Mouse (Mus musculus) frontal cortex, adult 2 months (tissue): Measurements from ENCODE around the gene Ywhaq. TPM values are rescaled to one million over a fixed set of nuclear protein-coding genes. Genes with fewer than 3 reads are reported as not detected.
A peak's percentile ranks its signal among the peaks of the same experiment; 100 is the strongest.

Source experiments
- DNase-seq, 2 experiments: peaks; one replicate each; pipeline ENCODE4 v3.0.0; 2022; ENCODE audit warnings: low spot score in 1 of 2; ENCODE audit errors: extremely low spot score in 1 of 2
- polyA plus RNA-seq: library from polyadenylated mRNA; depleted of rRNA; stranded (reverse); fragments of >200 nt; gene quantifications from 2 replicates; pipeline ENCODE4 v1.2.3, GENCODE M21; 2012; rRNA removed

The Ywhaq gene
- polyA plus RNA-seq = 295 and 315 TPM in 2 replicates

DNA sequence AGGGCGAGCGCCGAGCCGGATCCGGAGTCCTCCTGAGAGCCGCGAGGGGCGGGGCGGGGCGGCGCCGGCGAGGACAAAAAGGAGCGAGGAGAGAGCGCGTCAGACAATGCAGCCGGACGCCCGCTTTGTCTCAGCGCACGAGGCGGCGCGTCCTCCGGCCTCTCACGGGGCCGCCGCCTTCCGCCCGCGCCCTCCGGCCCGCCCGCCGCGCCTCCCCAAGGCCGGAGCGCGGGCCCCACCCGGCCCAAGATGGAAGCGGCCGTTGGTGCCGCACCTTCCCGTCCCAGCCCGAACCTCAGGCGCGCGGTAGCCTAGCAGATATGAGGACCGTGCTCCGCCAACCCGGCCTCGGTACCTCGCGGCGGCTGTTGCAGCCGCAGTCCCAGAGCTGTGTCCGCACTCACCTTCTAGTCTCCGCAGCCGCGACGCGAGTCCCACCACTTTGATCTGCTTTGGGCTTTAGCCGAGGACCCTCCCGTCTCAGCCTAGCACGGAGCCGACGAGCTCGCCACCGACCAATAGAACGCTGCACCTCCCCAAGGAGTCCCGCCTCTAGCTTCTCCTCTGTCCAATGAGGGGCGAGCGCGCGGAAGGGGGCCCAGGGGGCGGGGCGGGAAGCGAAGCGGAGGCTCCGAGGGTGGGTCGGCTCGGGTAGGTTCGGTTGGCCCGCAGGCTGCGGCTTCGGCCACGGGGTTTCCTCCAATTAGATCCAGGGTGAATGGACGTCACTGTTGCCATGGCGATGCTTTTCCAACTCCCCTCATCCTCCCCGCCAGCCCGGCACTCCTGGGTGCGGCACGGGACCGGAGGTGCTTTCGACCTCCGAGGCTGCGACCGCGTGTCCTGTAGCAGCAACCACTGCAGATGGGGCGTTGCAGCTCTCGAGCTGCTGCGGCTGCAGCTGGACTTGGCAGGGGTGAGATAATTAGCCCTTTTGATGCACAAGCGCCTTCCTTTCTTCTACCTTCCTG lies at the start of gene Ywhaq:
TSS of gene Ywhaq (minus strand) at position 538 of the 971 bp plus-strand sequence.
- peak; percentile 97 to 98 for DNase-seq

DNA sequence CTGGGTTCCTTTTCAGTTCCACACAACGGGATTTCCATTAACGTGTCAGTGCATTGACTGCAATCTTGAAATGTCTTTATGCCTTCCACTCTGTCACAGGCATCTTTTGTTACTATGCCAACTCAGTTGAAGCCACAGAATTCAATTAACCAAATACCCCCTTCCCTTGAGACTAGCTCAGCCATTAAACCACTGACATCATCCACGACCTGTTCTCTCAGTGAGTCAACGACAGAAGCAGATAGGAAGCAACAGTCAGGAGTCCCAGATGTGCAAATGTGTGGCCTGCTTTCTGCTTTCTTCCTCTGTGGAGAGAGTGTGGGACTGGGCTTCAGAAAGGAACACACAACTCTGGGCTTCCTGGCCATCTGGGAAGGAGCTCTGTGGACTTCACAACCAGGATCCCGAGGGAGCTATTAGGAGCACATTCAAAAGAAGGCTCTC lies 46.0 kb upstream of the Ywhaq start:
- DNase-seq = no peak

DNA sequence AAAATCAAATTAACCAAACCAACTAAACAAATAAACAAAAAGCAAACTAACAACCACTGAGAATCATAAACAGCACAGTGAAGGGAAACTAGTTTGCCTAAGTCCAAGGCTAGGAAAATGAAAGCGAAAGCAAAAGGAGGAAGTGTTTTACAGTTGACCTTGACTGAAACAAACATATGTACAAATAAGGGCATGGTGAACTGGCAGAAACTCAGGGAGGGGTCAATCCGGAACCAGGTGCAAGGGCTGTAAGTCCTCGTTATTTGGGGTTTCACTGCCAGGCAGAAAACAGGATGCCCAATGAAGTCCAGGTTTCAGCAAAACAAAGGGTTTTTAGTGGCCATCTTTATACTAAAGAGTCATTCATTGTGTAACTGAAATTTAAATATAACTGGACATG lies 45.2 kb upstream of the Ywhaq start:
- no peak for DNase-seq

DNA sequence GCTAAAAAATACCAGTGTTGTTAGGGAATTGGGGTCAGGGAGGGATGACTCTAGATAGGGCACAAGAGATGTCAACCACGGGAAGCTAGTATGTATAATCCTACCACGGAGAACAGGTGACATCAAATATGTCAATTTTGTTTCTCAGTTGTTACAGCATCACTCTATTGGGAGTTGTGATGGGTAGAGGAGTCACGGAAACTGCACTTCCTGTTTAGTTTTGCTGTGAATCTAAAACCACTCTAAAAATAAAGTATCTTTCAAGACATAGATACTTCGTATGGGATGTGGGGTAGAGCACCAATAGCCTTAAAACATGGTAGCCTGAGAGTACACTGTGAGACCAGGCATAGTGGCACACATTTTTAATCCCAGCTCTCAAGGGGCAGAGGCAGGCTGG lies 42.2 kb upstream of the Ywhaq start:
- no peak for DNase-seq

DNA sequence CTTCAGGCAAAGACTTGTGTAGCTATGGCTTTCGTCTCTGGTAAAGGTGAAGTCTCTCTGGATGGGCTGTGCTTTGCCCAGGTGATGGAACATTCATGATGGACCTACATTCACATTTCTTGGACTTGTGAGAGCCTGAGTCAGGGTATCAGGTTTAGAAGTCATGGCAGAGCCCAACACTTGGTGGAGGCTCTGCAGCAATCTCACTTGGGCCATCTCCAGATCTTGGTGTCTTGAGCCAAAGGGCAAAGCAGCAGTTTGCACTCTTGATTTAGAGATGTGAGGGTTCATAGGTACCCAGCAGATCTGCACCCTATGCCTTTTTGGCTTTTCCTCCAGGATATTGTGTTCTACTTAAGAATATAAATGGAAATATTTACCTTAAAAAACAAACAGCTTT lies 38.6 kb upstream of the Ywhaq start:
- DNase-seq = no peak

DNA sequence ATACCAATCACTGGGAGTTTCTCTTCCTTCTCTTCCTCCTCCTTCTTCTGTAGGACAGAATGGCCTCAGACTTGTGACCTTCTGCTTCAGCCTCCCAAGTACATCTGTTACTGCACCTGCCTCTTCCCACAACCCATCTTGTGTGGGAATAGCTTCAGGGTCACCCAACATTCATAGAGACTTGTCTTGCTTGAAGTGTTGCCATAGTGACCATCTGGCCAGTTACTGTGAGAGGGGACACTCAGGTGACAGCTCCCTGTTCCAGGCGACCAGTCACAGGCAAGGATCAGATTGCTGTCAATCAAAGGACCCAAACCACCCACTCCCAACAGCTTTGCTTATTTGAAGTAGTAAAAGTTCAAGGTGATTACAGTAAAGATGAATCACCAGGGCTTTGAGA lies 34.3 kb upstream of the Ywhaq start:
- DNase-seq = no peak

DNA sequence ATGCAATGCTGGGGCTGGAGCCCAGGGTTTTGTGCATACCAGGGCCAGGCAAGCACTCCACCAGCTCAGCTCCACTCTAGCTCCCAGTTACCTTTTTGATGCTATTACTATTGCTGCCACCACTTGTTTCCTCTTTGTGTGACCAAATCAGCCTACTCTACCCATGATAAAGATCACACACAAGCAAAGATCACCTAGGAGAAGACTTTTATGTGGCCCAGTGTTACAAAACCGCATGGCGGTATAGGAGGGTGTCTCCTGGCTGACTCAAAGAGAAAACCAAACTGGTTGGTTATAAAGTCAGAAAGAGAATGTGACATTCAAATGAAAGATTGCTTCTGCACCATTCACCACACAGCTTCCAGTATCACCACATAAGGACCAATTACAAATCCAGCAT lies 33.9 kb upstream of the Ywhaq start:
- no peak for DNase-seq

DNA sequence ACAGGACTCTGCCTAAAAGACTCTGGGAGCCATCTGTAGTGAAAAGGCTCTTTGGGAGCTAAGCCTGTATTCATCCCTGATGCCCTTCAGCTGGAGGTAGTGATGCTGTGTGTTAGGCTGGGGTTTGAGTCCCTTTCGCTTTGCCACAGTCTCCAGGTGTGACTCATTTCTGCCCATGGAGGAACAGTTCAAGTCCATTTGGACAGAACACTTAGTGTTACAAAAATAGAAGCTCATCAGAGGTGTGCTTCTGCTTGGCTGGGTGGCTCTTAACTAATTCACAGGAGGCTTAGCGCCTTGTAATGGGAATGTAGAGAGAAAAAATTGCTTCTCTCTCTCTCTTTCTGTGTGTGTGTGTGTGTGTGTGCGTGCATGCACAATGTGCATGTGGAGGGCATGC lies 26.3 kb upstream of the Ywhaq start:
- no peak for DNase-seq

DNA sequence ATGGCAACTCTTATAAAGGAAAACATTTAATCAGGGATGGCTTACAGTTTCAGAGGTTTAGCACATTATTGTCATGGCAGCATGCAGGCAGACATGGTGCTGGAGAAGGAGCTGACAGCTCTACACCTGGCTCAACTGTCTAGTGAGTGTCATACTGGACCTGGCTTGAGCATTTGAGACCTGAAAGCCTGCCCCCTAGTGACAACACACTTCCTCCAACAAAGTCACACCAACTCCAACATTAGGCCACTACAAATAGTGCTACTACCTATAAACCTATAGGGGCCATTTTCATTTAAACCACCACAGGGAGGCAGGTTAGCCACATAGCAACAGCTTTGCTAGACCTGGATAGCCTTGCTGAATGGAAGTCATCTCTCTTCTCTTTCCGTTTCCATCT lies 24.4 kb upstream of the Ywhaq start:
- DNase-seq = no peak

DNA sequence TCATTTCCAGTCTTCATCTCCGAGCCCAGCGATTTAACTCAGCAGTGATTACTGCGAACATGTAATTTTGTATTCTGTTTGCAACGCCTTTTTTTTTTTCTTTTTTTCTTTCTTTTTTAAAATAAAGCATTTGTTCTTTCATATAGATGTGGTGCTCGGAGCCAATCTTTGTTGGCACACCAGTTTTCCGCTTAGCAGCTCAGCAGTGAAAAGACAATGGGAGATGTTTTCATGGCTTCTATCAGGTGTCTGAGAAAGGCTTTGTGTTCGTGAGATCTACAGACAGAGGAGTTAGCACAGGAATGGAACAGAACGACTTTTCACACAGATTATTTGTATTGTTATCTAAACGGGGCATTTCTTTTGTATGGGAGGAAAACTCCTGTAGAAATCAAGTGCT lies 22.0 kb upstream of the Ywhaq start:
- DNase-seq = no peak

DNA sequence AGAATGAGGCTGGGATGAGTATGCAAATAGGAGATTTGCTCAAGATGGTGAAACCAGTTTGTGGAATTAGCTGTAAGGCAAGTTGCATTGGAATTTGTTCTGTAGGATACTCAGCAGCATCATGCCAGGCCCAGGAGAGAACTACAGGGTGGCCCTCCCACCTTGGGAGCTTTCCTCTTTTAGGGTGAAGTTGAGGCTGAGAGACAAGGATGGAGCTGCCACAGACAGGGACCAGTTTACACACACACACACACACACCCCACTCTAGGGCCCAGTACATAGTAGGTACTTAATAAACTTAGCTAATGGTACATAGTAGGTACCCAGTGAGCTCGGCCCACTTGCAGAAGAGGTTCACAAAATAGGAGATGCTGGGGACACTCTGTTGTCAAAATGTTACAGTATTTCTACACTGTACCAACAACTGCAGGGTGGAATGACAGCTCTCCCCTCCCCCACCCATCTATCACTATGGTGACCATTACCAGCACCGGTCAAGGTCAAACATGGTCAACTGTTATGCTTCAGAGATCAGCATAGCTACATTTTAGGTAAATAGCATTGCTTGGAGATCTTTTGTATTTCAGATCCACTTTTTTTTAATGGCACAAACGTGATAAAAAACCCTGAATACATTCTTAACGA lies 21.4 kb upstream of the Ywhaq start:
- no peak for DNase-seq

DNA sequence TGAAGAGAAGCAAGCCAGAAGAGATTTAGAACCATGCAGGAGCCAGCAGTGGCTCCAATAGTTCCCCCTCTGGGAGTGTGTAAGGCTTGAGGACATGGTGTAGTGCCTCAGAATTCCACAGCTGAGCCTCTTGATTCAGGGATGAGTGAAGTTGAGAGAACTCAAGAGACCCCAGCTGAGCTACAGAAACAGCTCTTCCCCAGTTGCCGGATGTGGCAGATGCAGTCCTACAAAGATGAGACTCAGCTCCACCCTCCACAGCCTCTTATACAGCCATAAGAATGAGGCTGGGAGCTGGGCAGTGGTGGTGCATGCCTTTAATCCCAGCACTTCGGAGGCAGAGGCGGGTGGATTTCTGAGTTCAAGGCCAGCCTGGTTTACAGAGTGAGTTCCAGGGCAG lies 20.9 kb upstream of the Ywhaq start:
- no peak for DNase-seq

DNA sequence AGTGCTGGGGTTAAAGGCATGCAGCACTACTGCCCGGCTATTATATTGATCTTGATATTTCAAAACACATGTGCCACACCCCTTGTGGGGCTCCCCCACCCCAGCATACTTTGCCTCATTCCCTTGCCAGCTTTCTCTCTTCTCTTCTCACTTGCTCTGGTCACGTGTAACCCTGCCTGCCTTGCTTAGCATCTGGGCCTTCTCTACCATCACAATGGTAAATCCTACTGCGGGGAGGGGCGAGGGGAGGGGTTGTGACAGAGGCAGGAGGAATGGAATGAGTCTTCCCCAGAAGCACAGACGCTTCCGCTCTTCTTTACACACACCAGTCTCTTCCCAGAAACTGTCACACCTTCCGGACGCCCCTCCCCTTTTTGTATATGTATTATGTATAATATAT lies 14.5 kb upstream of the Ywhaq start:
- no peak for DNase-seq

DNA sequence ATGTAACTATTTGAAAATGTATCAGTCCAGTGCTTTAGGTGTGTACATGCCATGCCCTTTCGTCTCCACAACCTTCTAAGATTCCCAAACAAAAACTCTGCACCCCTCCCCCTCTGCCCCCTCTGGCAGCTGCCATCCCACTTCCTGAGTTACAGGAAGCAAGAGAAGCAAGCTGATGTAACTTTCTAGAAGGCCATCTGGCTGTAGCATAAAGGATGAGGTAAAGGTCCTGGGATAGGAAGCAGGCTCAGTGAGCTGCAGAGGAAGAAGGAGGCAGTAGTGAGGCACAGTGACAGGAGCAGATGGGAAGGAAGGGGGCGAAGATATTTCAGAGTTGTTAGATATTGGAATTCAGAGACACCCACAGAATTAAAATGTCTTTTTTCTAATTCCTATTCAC lies 13.6 kb upstream of the Ywhaq start:
- no peak for DNase-seq

DNA sequence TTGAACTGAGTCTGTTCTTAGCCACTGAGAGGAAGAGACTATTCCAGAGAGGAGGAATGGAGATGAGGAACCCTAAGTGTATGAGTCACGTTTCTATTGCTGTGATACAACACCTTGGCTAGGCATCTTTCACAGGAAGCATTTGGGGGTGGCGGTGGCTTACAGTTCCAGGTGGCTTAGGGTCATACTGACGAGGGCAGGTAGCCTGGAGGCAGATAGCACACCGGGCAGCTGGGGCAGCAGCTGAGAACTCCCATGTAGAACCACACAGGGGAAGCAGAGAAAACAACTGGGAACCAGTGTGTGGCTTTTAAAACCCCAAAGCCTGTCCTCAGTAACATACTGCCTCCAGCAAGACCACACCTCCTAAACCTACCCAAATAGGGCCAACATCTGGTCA lies 12.7 kb upstream of the Ywhaq start:
- no peak for DNase-seq

DNA sequence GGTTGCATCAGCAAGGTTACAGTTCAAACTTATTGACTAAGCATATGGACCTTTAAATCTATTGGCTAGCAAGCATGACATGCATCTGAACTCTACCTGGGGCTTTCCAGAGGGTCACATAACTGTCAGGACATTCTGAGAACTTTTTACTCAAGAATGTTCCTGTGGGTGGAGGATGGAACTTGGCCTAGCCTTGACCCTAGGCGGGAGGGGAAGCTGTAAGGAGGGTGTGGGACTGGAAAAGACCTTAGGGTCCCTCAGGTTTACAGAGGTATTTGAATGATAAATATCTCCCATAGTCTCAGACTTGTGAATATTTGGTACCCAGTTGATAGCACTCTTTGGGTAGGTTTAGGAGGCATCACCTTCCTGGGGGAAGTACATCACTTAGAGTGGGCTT lies 11.6 kb upstream of the Ywhaq start:
- DNase-seq = no peak

DNA sequence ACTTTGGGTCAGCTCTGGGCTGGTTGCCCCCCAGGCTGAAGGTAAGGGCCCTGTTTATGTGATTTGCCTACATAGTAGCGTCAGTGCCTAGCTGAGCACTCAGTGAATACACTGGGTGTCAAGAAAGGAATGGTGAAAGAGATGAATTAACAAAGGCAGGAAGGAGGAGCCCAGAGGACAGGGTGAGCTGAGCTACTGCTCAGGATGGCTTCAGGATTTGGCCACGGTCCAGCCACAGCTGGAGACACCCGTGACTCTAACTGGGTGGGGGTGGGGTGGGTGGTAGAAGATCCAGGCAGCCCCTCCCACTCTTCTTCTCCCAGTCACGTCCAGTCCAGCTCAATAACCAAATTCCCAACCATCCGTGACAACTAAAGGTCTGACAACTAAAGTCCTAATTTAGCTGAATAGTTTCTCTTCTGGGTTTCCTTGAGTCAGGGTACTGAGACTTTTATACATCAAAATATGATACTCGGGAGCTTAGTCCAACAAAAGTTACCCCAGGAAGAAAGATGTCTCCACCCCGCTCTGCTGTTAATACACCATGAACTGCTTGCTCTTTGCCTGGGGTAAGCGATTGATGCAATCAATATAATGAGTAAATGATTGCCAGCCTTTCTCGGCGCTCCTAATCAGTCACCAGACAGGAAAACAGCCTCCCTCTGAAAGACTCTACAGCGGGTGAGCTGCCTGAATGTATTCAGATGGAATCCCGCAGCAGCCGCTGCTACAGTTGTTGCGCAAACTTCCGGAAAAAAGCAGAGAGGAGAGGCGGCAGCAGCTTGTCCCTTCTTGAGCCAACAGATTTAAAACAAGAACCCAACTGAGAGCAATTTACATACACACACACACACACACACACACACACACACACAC lies 8.9 kb upstream of the Ywhaq start:
- no peak for DNase-seq

DNA sequence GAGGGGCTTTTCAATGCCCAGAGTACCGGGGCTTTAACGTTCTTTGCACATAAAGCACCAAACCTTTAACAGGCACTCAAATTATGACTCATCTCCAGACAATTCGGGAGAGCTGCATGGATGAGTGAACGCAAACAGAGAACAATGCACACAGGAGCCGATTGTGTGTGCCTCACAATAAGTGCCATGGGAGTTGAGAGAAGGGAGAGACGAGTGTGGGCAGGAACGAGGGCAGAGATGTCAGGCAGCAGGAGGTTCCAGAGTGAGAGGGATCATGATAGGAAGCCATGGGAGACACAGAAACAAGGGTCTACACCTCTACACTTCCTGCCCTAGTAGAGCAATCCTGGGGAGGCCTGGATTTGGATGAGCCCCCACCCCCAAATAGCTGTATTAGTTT lies 7.2 kb upstream of the Ywhaq start:
- DNase-seq = no peak

DNA sequence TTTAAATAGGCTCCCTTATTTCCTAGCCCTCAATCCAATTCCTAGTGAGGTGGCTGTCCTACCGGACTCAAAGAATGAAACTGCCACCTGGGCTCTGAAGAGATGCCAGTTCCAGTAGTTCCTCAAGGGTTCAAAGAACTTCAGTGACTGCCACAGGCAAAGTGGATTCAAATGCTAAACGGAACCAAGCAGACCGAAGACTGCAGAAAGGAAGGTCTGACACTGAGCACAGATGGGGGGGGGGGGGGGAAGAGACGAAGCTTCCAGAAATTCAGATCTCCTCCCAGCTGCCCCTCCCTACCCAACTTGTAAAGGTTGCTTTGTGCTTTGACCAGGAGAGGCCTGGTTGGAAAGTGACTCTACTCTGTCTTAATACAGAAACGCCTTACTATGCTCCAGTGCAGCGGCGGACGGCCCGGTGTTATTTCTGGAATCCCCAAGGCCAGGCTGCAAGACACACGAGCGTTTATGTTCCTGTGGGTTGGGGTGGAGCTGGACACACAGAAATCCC lies 1.2 kb upstream of the Ywhaq start:
- no peak for DNase-seq

DNA sequence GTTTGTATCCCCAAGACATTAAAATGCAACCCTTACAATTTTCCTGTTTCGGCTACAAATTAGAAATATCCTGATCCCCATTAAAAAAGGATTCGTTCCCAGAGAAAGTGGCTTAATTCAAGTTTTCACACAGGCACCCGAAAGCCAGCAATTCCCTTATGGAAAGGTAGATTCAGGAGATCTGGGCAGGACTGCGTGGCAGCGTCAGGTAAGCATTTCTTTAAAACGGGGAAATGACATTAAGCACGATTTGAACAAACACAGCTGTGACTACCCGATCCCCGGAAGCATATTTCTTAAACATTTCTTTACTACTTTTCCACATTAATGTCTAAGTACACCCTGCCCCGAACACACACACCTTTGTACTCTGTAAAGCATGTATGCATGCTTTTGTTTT lies 646 bp upstream of the Ywhaq start:
- no peak for DNase-seq

DNA sequence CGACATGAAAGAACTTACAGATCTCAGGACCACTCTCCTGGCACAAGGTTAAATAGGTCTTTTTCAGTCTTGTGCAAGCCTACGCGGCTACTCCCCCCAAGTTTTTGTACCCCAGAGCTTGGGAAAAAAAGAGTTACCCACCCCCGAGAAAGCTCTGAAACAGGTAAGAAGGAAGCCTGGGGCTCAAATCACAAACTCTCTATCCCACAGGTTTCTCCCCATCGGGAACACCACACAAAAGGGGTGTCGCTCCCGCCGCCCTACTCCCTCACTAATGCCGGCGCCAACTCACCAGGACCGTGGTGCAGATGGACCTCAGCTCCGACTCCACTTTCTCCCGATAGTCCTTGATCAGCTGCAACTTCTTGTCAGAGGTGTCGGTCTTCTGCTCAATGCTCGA lies 931 bp downstream of the Ywhaq start:
- no peak for DNase-seq
